Mouse (Mus musculus) C2C12 (cell line): ENCODE results near the gene Rgs3. TPM values are rescaled to one million over a fixed set of nuclear protein-coding genes. Genes with fewer than 3 reads are reported as not detected.

Source experiments
- H3K27me3 ChIP-seq: one replicate; pipeline ENCODE4 v1.6.1; 2011; ENCODE audit not compliant: control insufficient read depth, insufficient read depth, insufficient read length
- H3K36me3 ChIP-seq: one replicate; pipeline ENCODE4 v1.6.1; 2011; ENCODE audit not compliant: control insufficient read depth, insufficient read depth
- H3K4me3 ChIP-seq: one replicate; pipeline ENCODE4 v1.5.1; 2011; ENCODE audit warnings: mild to moderate bottlenecking, control low read depth; ENCODE audit not compliant: poor library complexity, insufficient read depth, severe bottlenecking
- H3K79me2 ChIP-seq: one replicate; pipeline ENCODE4 v1.6.1; 2011; ENCODE audit not compliant: control insufficient read depth, insufficient read depth
- H3K79me3 ChIP-seq: one replicate; pipeline ENCODE4 v1.6.1; 2011; ENCODE audit warnings: low read depth, control low read depth
- H3ac ChIP-seq: one replicate; pipeline ENCODE3; 2011; ENCODE audit warnings: low read depth; ENCODE audit not compliant: control insufficient read depth, insufficient read length
- CEBPB ChIP-seq: IDR thresholded peaks from one replicate; pipeline ENCODE4 v1.6.1; 2011; ENCODE audit warnings: low read depth, mild to moderate bottlenecking, control low read depth, moderate library complexity
- CTCF ChIP-seq: IDR thresholded peaks from one replicate; pipeline ENCODE4 v1.5.1; 2011; ENCODE audit not compliant: control insufficient read depth, insufficient read depth, insufficient read length
- FOSL1 ChIP-seq: IDR thresholded peaks from one replicate; pipeline ENCODE4 v1.8.0; 2011; ENCODE audit warnings: mild to moderate bottlenecking, low read length; ENCODE audit not compliant: poor library complexity, insufficient read depth, severe bottlenecking
- MAX ChIP-seq: IDR thresholded peaks from one replicate; pipeline ENCODE4 v1.6.1; 2011; ENCODE audit warnings: mild to moderate bottlenecking, control low read depth
- MYOD1 ChIP-seq: IDR thresholded peaks from one replicate; pipeline ENCODE4 v1.6.1; 2011; ENCODE audit warnings: low read depth; ENCODE audit not compliant: control insufficient read depth, insufficient read length
- MYOG ChIP-seq: IDR thresholded peaks from one replicate; pipeline ENCODE4 v1.6.1; 2011; ENCODE audit not compliant: control insufficient read depth, insufficient read length; ENCODE audit errors: extremely low read depth
- USF1 ChIP-seq: IDR thresholded peaks from one replicate; pipeline ENCODE4 v1.6.1; 2011; ENCODE audit warnings: low read depth, mild to moderate bottlenecking, control low read depth, moderate library complexity
- polyA plus RNA-seq: library from polyadenylated mRNA; unstranded; fragments of >200 nt; fragmentation: generic; extraction: Trizol; gene quantifications from one replicate; pipeline ENCODE4 v1.2.1, GENCODE M21; 2012; ENCODE audit warnings: missing spikeins

Rgs3 gene
- polyA plus RNA-seq, 1 experiment: 49.8 TPM

GRCm38 (mm10) chr4:62652921-62653757 lies 93.5 kb downstream of the Rgs3 start:
- no peaks in the 10 kb centered on the region for H3K36me3 ChIP-seq
- H3K79me3 ChIP-seq: no peaks in the 10 kb centered on the region
- H3ac ChIP-seq: no peak overlapping the region
- no peak overlapping the region for H3K4me3 ChIP-seq
- peaks cover 3% of the 10 kb centered on the region for H3K27me3 ChIP-seq
- no peaks in the 10 kb centered on the region for H3K79me2 ChIP-seq
- TF ChIP-seq CTCF: no peak
- TF ChIP-seq MYOG: no peak
- TF ChIP-seq USF1: no peak
- no peak for TF ChIP-seq MYOD1
- no peak for TF ChIP-seq CEBPB
- TF ChIP-seq FOSL1: no peak
- TF ChIP-seq MAX: no peak

- peaks cover 3% of the 10 kb centered on the region for H3K27me3 ChIP-seq
- H3K4me3 ChIP-seq: no peak overlapping the region
- no peak overlapping the region for H3ac ChIP-seq
- H3K36me3 ChIP-seq: no peaks in the 10 kb centered on the region
- no peaks in the 10 kb centered on the region for H3K79me2 ChIP-seq
- H3K79me3 ChIP-seq: no peaks in the 10 kb centered on the region
- TF ChIP-seq MYOG (no peak), USF1 (no peak), CTCF (no peak), FOSL1 (no peak), MYOD1 (no peak)
These were observed 94.4 kb downstream of the Rgs3 start for GRCm38 (mm10) chr4:62653922-62654661.

- H3K4me3 ChIP-seq: no peak overlapping the region
- no peaks in the 10 kb centered on the region for H3K79me2 ChIP-seq
- no peaks in the 10 kb centered on the region for H3K27me3 ChIP-seq
- H3ac ChIP-seq: no peak overlapping the region
- no peaks in the 10 kb centered on the region for H3K36me3 ChIP-seq
- TF ChIP-seq MYOD1 (peak; percentile 65), MYOG (no peak)
- no peaks in the 10 kb centered on the region for H3K79me3 ChIP-seq
These were observed 99.6 kb downstream of the Rgs3 start for GRCm38 (mm10) chr4:62659264-62659663.

DNA sequence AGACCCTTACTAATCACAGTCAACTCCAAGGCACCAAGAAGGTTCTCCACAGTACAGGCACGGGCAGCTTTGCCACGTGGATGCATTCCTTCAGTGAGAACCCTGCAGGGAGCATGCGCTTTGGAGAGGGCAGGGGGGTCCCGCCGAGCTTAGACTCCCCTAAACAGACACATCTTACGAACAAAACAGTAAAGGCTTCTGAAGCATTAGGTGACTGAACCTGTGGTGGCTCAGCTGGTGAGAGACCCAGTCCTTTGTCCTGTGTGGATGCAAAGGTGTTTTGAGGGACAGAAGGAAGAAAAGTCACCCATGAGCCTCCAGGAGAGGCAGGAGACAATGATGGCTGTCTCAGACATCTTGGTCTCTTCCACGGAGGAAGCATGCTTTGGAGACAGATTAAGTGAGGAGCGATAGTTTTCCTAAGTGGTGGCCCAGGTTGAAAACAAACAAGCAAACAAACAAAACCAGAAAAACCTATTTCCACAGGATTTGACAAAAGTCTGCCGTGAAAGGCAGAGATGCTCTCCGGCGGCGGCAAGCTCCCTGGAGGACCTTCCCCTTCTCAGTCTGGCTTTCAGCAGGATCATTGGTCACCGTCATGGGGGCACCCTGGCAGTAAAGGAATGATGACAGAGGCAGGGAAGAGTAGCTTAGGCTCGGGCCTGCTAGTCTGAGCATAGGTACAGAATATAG lies 100.4 kb downstream of the Rgs3 start:
- TF ChIP-seq MYOG (no peak), MAX (no peak), CEBPB (no peak), MYOD1 (no peak), USF1 (no peak), CTCF (no peak), FOSL1 (no peak)
- Histone ChIP-seq H3K79me3 (no peaks in the 10 kb centered on the region), H3K36me3 (no peaks in the 10 kb centered on the region), H3ac (no peak overlapping the region), H3K79me2 (no peaks in the 10 kb centered on the region), H3K27me3 (no peaks in the 10 kb centered on the region), H3K4me3 (no peak overlapping the region)

- Histone ChIP-seq H3K27me3 (no peaks in the 10 kb centered on the region), H3K79me3 (no peaks in the 10 kb centered on the region), H3K4me3 (no peak overlapping the region), H3ac (no peak overlapping the region), H3K36me3 (no peaks in the 10 kb centered on the region), H3K79me2 (no peaks in the 10 kb centered on the region)
- no peak for TF ChIP-seq MYOD1
- no peak for TF ChIP-seq CTCF
- TF ChIP-seq USF1: no peak
These were observed 100.9 kb downstream of the Rgs3 start for GRCm38 (mm10) chr4:62660554-62660864.
